In the genomic region with DNA sequence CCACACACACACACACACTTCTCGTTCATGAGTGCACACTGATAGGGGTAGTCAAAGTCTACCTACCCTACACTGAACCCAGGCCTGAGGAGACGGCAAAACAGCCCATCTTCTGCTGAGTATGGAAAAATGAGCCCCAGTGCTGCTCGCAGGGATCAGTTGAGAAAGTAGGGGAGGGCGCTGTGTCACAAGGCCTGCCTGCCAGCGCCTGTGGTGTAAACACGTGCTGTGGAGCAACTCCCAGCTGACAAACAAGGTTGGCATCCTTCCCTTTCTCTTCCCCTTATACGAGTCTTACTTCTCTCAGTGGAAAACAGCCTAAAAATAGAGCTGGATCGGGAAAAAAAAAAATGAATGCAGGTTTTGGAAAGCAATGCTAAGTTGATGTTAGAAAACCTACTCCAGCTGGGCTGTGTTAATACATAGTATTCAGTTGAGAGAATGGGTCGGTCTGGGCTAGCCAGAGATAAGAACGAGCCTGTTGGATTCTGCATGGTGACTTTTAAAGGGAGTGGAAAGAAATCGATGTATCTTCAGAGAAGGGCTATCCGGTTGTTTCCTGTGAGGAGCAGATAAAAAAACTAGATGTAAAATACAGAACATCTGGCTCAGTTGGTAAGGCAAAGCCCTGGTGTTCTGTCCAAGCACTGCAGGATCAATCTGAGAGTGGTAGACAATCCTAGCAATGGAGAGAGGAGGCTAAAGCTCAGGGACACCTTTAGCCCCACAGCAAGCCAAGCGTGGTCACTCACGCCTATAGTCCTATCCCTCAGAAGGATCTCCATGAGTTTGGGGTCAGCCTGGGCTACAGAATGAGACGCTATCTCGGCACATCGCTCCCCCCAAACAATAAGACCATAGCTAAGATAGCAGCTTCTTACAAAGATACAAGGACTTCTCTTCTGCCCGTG, we compare ENCODE assay signal across 10 mouse cellular contexts. TPM values are rescaled to one million over a fixed set of nuclear protein-coding genes. Genes with fewer than 3 reads are reported as not detected.
A peak's percentile ranks its signal among the peaks of the same experiment; 100 is the strongest.
DNase-seq lines count a peak whose midpoint lies in the region; ATAC-seq and TF ChIP-seq lines count a peak whose summit lies in the region.
"Had no signal": no experiment of that assay in that cellular context is flagged by ENCODE, and none has a peak within 500 bp of the region (broad histone marks: within the 10 kb centered on the region; RNA-seq: fewer than 3 reads in every experiment).

No protein-coding gene starts in this region.

- ATAC-seq in kidney, embryonic 15.5 days (replicated peaks; ENCODE audit: low FRiP score): no peak
- peak; percentile 57 for ATAC-seq in heart, embryonic 12.5 days (ENCODE audit: insufficient number of reproducible peaks, low FRiP score)
- ATAC-seq in liver, embryonic 13.5 days (ENCODE audit: low read depth): peak; percentile 74
- no peak for ATAC-seq in inflammation-experienced regulatory T-cells, adult 6 months
- ATAC-seq in midbrain, embryonic 14.5 days (ENCODE audit: low FRiP score, low TSS enrichment): no peak
- ATAC-seq: Patski had no signal

- H3K4me1 ChIP-seq in kidney, adult 2 months (ENCODE audit: control insufficient read depth, insufficient read depth, low read length): no peaks in the 10 kb centered on the region
- H3K4me1 ChIP-seq in kidney, embryonic 15.5 days: no peaks in the 10 kb centered on the region
- peaks cover 15% of the 10 kb centered on the region for H3K4me1 ChIP-seq in heart, embryonic 12.5 days (replicated peaks)
- H3K4me1 ChIP-seq in liver, embryonic 13.5 days (replicated peaks): peaks cover 24% of the 10 kb centered on the region
- H3K4me1 ChIP-seq in midbrain, embryonic 14.5 days (ENCODE audit: control insufficient read depth, insufficient read depth, low read length): no peaks in the 10 kb centered on the region

- H3K27ac ChIP-seq in kidney, adult 2 months (ENCODE audit: insufficient read depth, low read depth, low read length): peak overlapping the region; percentile 6; the same call in 1 of the 2 replicates
- H3K27ac ChIP-seq in kidney, embryonic 15.5 days: no peak overlapping the region
- H3K27ac ChIP-seq in heart, embryonic 12.5 days (ENCODE audit: poor library complexity, severe bottlenecking): 0 out of 2 replicates have a peak overlapping the region, but pooled peaks have one; percentile 19
- no peak overlapping the region for H3K27ac ChIP-seq in liver, embryonic 13.5 days
- no peak overlapping the region for H3K27ac ChIP-seq in midbrain, embryonic 14.5 days (replicated peaks; ENCODE audit: low read depth, low read length)
- H3K27ac ChIP-seq: hindbrain, embryonic 15.5 days had no signal

- no peak for TF ChIP-seq CTCF in kidney, adult 2 months (conservative IDR thresholded peaks at IDR 0.05; ENCODE audit: insufficient read depth, insufficient read length, low read depth, low read length)

- H3K4me3 ChIP-seq in kidney, adult 2 months (ENCODE audit: insufficient read depth, low read depth, low read length): no peak overlapping the region
- H3K4me3 ChIP-seq in kidney, embryonic 15.5 days (replicated peaks): no peak overlapping the region
- no peak overlapping the region for H3K4me3 ChIP-seq in heart, embryonic 12.5 days
- no peak overlapping the region for H3K4me3 ChIP-seq in liver, embryonic 13.5 days (replicated peaks)
- H3K4me3 ChIP-seq in midbrain, embryonic 14.5 days (replicated peaks; ENCODE audit: low read depth, low read length): no peak overlapping the region
- H3K4me3 ChIP-seq: hindbrain, embryonic 15.5 days had no signal

- H3K4me2 ChIP-seq in kidney, embryonic 15.5 days: no peak overlapping the region
- H3K4me2 ChIP-seq in heart, embryonic 12.5 days: no peak overlapping the region
- no peak overlapping the region for H3K4me2 ChIP-seq in liver, embryonic 13.5 days
- H3K4me2 ChIP-seq in midbrain, embryonic 14.5 days (ENCODE audit: low read length): no peak overlapping the region
- H3K4me2 ChIP-seq: hindbrain, embryonic 15.5 days had no signal

- no peak for TF ChIP-seq POLR2A in kidney, adult 2 months (IDR thresholded peaks at IDR 0.05; ENCODE audit: low read depth, low read length)

- no peak overlapping the region for H3K9ac ChIP-seq in kidney, embryonic 15.5 days
- H3K9ac ChIP-seq in heart, embryonic 12.5 days: no peak overlapping the region
- no peak overlapping the region for H3K9ac ChIP-seq in liver, embryonic 13.5 days
- H3K9ac ChIP-seq in midbrain, embryonic 14.5 days (replicated peaks; ENCODE audit: low read length): no peak overlapping the region
- H3K9ac ChIP-seq: hindbrain, embryonic 15.5 days had no signal

- no peaks in the 10 kb centered on the region for H3K27me3 ChIP-seq in kidney, adult 2 months (replicated peaks; ENCODE audit: control insufficient read depth, insufficient read depth, low read length)
- H3K27me3 ChIP-seq in kidney, embryonic 15.5 days: no peaks in the 10 kb centered on the region
- no peaks in the 10 kb centered on the region for H3K27me3 ChIP-seq in heart, embryonic 12.5 days (replicated peaks)
- H3K27me3 ChIP-seq in liver, embryonic 13.5 days: no peaks in the 10 kb centered on the region
- no peaks in the 10 kb centered on the region for H3K27me3 ChIP-seq in midbrain, embryonic 14.5 days (ENCODE audit: control insufficient read depth, insufficient read depth, low read length)
- H3K27me3 ChIP-seq: hindbrain, embryonic 15.5 days; Patski had no signal

- DNase-seq in kidney, adult 2 months: peak; percentile 78
- peak; percentile 47 for DNase-seq in adrenal gland, postnatal 25 days
- no peak for DNase-seq in liver, embryonic 13.5 days
- DNase-seq in skeletal muscle tissue, adult 2 months (ENCODE audit: low read depth, low spot score): peak; percentile 96
- no peak for DNase-seq in midbrain, embryonic 14.5 days

- WGBS in kidney, adult 2 months: 58% methylated on average over 18 of the region's 18 CpGs
- 65% methylated on average over 18 of the region's 18 CpGs for WGBS in kidney, embryonic 15.5 days
- WGBS in heart, embryonic 12.5 days: 45% methylated on average over 18 of the region's 18 CpGs
- 38% methylated on average over 18 of the region's 18 CpGs for WGBS in liver, embryonic 13.5 days (ENCODE audit: insufficient replicate concordance)
- 76% methylated on average over 18 of the region's 18 CpGs for WGBS in midbrain, embryonic 14.5 days

- no peaks in the 10 kb centered on the region for H3K9me3 ChIP-seq in kidney, embryonic 15.5 days (replicated peaks)
- no peaks in the 10 kb centered on the region for H3K9me3 ChIP-seq in heart, embryonic 12.5 days (replicated peaks)
- H3K9me3 ChIP-seq in liver, embryonic 13.5 days (replicated peaks): no peaks in the 10 kb centered on the region
- H3K9me3 ChIP-seq in midbrain, embryonic 14.5 days (ENCODE audit: control insufficient read depth, low read length): no peaks in the 10 kb centered on the region
- H3K9me3 ChIP-seq: hindbrain, embryonic 15.5 days had no signal

- H3K36me3 ChIP-seq in kidney, adult 2 months (ENCODE audit: control insufficient read depth, insufficient read depth, low read length): no peaks in the 10 kb centered on the region
- no peaks in the 10 kb centered on the region for H3K36me3 ChIP-seq in kidney, embryonic 15.5 days
- no peaks in the 10 kb centered on the region for H3K36me3 ChIP-seq in heart, embryonic 12.5 days
- no peaks in the 10 kb centered on the region for H3K36me3 ChIP-seq in liver, embryonic 13.5 days
- H3K36me3 ChIP-seq in midbrain, embryonic 14.5 days (ENCODE audit: control insufficient read depth, insufficient read depth, low read length): no peaks in the 10 kb centered on the region
- H3K36me3 ChIP-seq: hindbrain, embryonic 15.5 days had no signal

RNA-seq across cellular contexts. Expression of a gene that starts 40.6 kb away (rescaled TPM):
- 18.3 and 22.2 TPM in 2 replicates for polyA plus RNA-seq in kidney, adult 2 months (2012; rRNA removed)
- 13.2 and 13.9 TPM in 2 replicates for polyA plus RNA-seq in kidney, embryonic 15.5 days (2015; fragmentation: Nextera tagmentation; extraction: Ambion mirVana)
- 93.7 and 145 TPM in 2 replicates for total RNA-seq in adrenal gland, postnatal 25 days (2021)
- 11.8 and 12.6 TPM in 2 replicates for polyA plus RNA-seq in heart, embryonic 12.5 days (2016; fragmentation: Nextera tagmentation; extraction: Ambion mirVana)
- 7.2 and 8.5 TPM in 2 replicates for polyA plus RNA-seq in liver, embryonic 13.5 days (2015; fragmentation: Nextera tagmentation; extraction: Ambion mirVana)
- 10 to 100 TPM; 15.8 to 18.2 (median 16.4) TPM for polyA plus RNA-seq in inflammation-experienced regulatory T-cells, adult 6 months (2017; shearing (Covaris generic))
- 28.7 and 31.4 TPM in 2 replicates for polyA plus RNA-seq in midbrain, embryonic 14.5 days (2014; fragmentation: Nextera tagmentation; extraction: Ambion mirVana)

Comparison
In these comparisons a context has a peak if more than half of its experiments do, and no peak if none do; other contexts are left out.
1. H3K27ac ChIP-seq: peak in kidney, adult 2 months (single experiment) and heart, embryonic 12.5 days (single experiment); none in kidney, embryonic 15.5 days (single experiment), liver, embryonic 13.5 days (single experiment) and midbrain, embryonic 14.5 days (single experiment).
2. DNase-seq: peak in kidney, adult 2 months (single experiment), adrenal gland, postnatal 25 days (single experiment) and skeletal muscle tissue, adult 2 months (single experiment); none in liver, embryonic 13.5 days (single experiment) and midbrain, embryonic 14.5 days (single experiment).
3. ATAC-seq: peak in heart, embryonic 12.5 days (single experiment) and liver, embryonic 13.5 days (single experiment); none in kidney, embryonic 15.5 days (single experiment), inflammation-experienced regulatory T-cells, adult 6 months (single experiment) and midbrain, embryonic 14.5 days (single experiment).